Mouse (Mus musculus): ENCODE measurements around the gene Ftsj1. TPM values are rescaled to one million over a fixed set of nuclear protein-coding genes. Genes with fewer than 3 reads are reported as not detected.

Ftsj1 gene
- total RNA-seq, 2 experiments from 2014 or later = 49.2 to 86.0 TPM

DNA sequence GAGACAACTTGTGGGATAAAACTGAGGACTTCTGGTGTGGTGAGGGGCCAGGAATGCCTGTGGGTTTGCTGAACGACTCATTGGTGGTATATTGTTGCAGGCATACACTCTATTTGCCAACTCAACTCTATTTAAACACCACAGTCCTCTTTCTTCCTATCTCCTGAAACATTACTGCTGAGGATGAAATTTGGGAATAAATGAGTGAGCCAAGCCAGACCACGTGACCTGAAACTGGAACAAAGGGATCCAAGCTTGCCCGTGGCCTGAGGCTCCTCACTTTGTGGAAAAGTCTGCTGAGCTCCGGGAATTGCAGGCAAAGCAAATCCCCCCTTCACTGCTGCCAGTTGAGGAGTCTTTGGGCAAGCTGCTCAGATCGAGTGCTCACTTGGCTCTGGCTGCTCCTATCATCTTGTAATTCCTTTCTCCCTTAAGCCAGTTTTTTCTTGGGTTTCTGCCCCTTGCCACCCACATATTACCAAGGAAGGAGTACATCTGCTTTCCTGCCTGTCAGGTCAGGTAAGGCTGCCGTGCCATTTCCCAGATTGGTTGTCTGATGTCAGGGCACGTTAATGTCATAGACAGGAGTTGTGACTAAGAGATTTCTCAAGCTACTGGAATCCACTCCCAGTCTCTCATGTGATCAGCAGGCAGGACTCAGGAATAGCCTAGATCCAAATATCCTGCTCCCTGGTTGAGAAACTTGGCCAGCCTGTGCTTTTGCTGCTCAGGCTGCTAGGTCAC, 29.4 kb downstream of the Ftsj1 start:
- ATAC-seq (replicated peaks; ENCODE audit: low FRiP score, low TSS enrichment, poor library complexity, severe bottlenecking) = no peak

- no peak for ATAC-seq (replicated peaks; ENCODE audit: low FRiP score, low TSS enrichment, poor library complexity, severe bottlenecking)
Observed at GRCm38 (mm10) chrX:8222296-8222677, 29.9 kb downstream of the Ftsj1 start.

- no peak for ATAC-seq (replicated peaks; ENCODE audit: low FRiP score, low TSS enrichment, poor library complexity, severe bottlenecking)
Observed at GRCm38 (mm10) chrX:8219651-8220050, 32.6 kb downstream of the Ftsj1 start.

GRCm38 (mm10) chrX:8218114-8218513, 34.1 kb downstream of the Ftsj1 start:
- no peak for ATAC-seq (replicated peaks; ENCODE audit: low FRiP score, low TSS enrichment, poor library complexity, severe bottlenecking)

- ATAC-seq (replicated peaks; ENCODE audit: low FRiP score, low TSS enrichment, poor library complexity, severe bottlenecking) = no peak
Observed at GRCm38 (mm10) chrX:8217383-8217782, 34.8 kb downstream of the Ftsj1 start.

GRCm38 (mm10) chrX:8211490-8212207, 40.6 kb downstream of the Ftsj1 start:
- no peak for ATAC-seq (replicated peaks; ENCODE audit: low FRiP score, low TSS enrichment, poor library complexity, severe bottlenecking)

GRCm38 (mm10) chrX:8209720-8210119, 42.5 kb downstream of the Ftsj1 start:
- no peak for ATAC-seq (replicated peaks; ENCODE audit: low FRiP score, low TSS enrichment, poor library complexity, severe bottlenecking)

GRCm38 (mm10) chrX:8207224-8207623, 45.0 kb downstream of the Ftsj1 start:
- ATAC-seq (replicated peaks; ENCODE audit: low FRiP score, low TSS enrichment, poor library complexity, severe bottlenecking) = no peak

DNA sequence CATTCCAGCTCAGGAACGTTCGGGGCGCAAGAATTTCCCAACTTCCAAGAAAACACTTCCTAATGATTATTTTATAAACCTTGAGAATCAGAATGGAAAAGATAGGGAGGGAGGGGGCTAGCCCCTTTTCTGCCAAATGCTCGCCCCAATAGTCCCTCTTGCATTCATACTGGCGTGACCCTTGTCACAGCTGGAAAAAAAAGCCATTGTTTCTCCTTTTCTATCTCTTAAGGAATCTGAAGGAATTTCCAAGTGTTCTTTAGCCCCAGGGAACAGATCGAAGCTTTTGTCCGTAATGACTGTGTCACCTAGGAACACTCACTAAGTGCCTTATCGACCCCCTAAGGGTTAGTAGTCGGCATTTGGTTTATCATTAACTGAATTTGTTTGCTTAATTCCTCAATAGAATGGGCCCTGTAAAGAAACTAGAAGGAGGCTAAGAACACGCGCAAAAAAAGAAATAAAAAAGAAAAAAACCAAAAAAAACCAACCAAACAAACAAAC, 45.5 kb downstream of the Ftsj1 start:
- no peak for ATAC-seq (replicated peaks; ENCODE audit: low FRiP score, low TSS enrichment, poor library complexity, severe bottlenecking)

- ATAC-seq (replicated peaks; ENCODE audit: low FRiP score, low TSS enrichment, poor library complexity, severe bottlenecking) = peak; percentile 97
Observed at GRCm38 (mm10) chrX:8206015-8206693, 46.1 kb downstream of the Ftsj1 start, which contains the start of gene Porcn. Gene Porcn (minus strand): TSS chrX:8206525.

DNA sequence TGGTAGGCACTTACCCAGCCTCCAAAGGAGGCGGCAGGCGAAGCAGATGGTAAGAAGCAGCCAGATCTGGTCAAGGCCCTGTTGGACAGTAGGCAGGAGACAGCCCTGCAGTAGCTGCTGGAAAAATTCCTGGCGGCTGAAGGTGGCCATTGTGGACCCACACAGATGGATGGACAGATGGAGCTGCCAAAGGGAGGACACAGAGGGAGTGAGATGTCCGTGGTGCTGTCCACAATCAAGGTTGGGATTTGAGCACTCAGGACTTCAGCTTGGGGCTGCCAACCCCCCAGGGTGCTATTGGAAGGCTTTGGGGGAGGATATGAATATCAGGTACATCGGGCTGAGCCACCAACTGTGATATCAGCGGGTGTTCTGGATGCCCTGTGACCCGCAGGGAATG, 46.7 kb downstream of the Ftsj1 start:
- no peak for ATAC-seq (replicated peaks; ENCODE audit: low FRiP score, low TSS enrichment, poor library complexity, severe bottlenecking)

DNA sequence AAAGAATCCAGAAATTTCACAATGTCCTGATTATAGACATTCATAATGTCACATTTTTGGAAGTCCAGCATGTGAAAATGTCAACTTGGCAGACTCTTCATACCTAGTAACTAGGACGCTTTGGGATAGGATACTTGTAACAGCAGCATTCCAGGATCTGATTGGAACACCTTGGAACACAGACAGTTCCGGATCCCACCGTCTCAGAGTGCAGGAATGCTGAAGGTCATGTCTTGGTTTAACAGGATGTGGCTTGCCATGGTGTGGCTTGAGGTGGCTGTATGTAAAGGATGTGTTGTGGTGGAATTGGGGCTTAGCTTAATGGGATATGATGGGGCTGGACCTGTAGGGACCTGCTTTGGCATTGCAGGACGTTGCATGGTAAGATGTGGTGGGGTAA, 47.1 kb downstream of the Ftsj1 start:
- no peak for ATAC-seq (replicated peaks; ENCODE audit: low FRiP score, low TSS enrichment, poor library complexity, severe bottlenecking)

GRCm38 (mm10) chrX:8204076-8204475, 48.1 kb downstream of the Ftsj1 start:
- no peak for ATAC-seq (replicated peaks; ENCODE audit: low FRiP score, low TSS enrichment, poor library complexity, severe bottlenecking)

GRCm38 (mm10) chrX:8203105-8203504, 49.1 kb downstream of the Ftsj1 start:
- ATAC-seq (replicated peaks; ENCODE audit: low FRiP score, low TSS enrichment, poor library complexity, severe bottlenecking) = no peak

DNA sequence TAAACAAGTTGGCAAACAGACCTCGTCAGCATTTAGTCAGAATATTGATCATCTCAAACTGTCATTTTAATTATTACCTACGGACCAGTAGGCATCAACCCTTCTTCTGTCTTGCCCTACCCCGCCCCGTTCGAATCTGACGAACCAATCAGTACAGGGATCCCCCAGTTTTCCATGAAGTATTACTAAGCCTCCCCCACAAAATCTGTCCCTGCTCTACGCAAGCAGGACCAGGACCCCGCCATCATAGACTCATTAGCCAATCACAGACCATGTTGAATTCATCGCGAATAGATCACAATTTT, 58.8 kb downstream of the Ftsj1 start, which contains the start of gene Ebp:
Gene Ebp, minus strand, starts transcription at position 94 of the 305 bp plus-strand sequence.
- ATAC-seq (replicated peaks; ENCODE audit: low FRiP score, low TSS enrichment, poor library complexity, severe bottlenecking) = 0 out of 2 replicates have a peak, but pooled peaks have one; percentile 7

GRCm38 (mm10) chrX:8192640-8193418, 59.4 kb downstream of the Ftsj1 start:
- ATAC-seq (replicated peaks; ENCODE audit: low FRiP score, low TSS enrichment, poor library complexity, severe bottlenecking) = peak; percentile 100

DNA sequence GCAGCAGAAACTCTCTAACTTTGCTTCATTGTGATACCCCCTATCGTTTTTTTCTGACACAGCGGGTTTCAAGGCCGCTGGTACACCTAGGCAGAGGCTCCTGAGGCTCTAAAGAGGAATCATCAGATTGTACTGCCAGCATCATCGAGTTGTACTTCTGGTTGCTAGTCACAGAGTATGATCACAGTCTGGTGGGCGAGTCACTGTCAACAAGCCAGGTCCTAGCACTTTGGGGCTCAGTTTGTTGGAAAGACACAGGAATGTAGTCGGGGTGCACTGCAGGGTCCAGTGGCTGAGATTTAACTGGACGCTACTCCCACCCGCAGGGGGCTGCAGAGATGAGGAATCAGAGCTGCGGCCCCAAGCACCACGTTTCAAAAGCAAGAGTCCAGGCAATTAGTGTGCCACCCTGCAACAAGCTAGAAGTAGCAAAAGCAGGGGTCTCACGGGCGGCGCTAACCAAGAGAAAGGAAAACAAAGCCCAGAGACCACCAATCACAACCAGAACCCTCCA, 60.0 kb downstream of the Ftsj1 start:
- no peak for ATAC-seq (replicated peaks; ENCODE audit: low FRiP score, low TSS enrichment, poor library complexity, severe bottlenecking)
